Mouse (Mus musculus) C2C12 (cell line): ENCODE data around the gene Tmem8b. TPM values are rescaled to one million over a fixed set of nuclear protein-coding genes. Genes with fewer than 3 reads are reported as not detected.

Source experiments
- H3K27me3 ChIP-seq: one replicate; pipeline ENCODE4 v1.6.1; 2011; ENCODE audit not compliant: control insufficient read depth, insufficient read depth, insufficient read length
- H3K36me3 ChIP-seq: one replicate; pipeline ENCODE4 v1.6.1; 2011; ENCODE audit not compliant: control insufficient read depth, insufficient read depth
- H3K4me3 ChIP-seq: one replicate; pipeline ENCODE4 v1.5.1; 2011; ENCODE audit warnings: mild to moderate bottlenecking, control low read depth; ENCODE audit not compliant: poor library complexity, insufficient read depth, severe bottlenecking
- H3K79me2 ChIP-seq: one replicate; pipeline ENCODE4 v1.6.1; 2011; ENCODE audit not compliant: control insufficient read depth, insufficient read depth
- H3K79me3 ChIP-seq: one replicate; pipeline ENCODE4 v1.6.1; 2011; ENCODE audit warnings: low read depth, control low read depth
- H3ac ChIP-seq: one replicate; pipeline ENCODE3; 2011; ENCODE audit warnings: low read depth; ENCODE audit not compliant: control insufficient read depth, insufficient read length
- CEBPB ChIP-seq: IDR thresholded peaks from one replicate; pipeline ENCODE4 v1.6.1; 2011; ENCODE audit warnings: low read depth, mild to moderate bottlenecking, control low read depth, moderate library complexity
- CTCF ChIP-seq: IDR thresholded peaks from one replicate; pipeline ENCODE4 v1.5.1; 2011; ENCODE audit not compliant: control insufficient read depth, insufficient read depth, insufficient read length
- FOSL1 ChIP-seq: IDR thresholded peaks from one replicate; pipeline ENCODE4 v1.8.0; 2011; ENCODE audit warnings: mild to moderate bottlenecking, low read length; ENCODE audit not compliant: poor library complexity, insufficient read depth, severe bottlenecking
- MAX ChIP-seq: IDR thresholded peaks from one replicate; pipeline ENCODE4 v1.6.1; 2011; ENCODE audit warnings: mild to moderate bottlenecking, control low read depth
- MYOD1 ChIP-seq: IDR thresholded peaks from one replicate; pipeline ENCODE4 v1.6.1; 2011; ENCODE audit warnings: low read depth; ENCODE audit not compliant: control insufficient read depth, insufficient read length
- MYOG ChIP-seq: IDR thresholded peaks from one replicate; pipeline ENCODE4 v1.6.1; 2011; ENCODE audit not compliant: control insufficient read depth, insufficient read length; ENCODE audit errors: extremely low read depth
- USF1 ChIP-seq: IDR thresholded peaks from one replicate; pipeline ENCODE4 v1.6.1; 2011; ENCODE audit warnings: low read depth, mild to moderate bottlenecking, control low read depth, moderate library complexity
- polyA plus RNA-seq: library from polyadenylated mRNA; unstranded; fragments of >200 nt; fragmentation: generic; extraction: Trizol; gene quantifications from one replicate; pipeline ENCODE4 v1.2.1, GENCODE M21; 2012; ENCODE audit warnings: missing spikeins

Gene Tmem8b
- polyA plus RNA-seq, 1 experiment = 0.16 TPM

GRCm38 (mm10) chr4:43726995-43727394 is 58.2 kb downstream of the Tmem8b start, which contains the start of gene Hrct1:
Gene Hrct1 (plus strand): TSS chr4:43727188.
- Histone ChIP-seq H3K79me2 (no peaks in the 10 kb centered on the region), H3K36me3 (no peaks in the 10 kb centered on the region), H3K27me3 (no peaks in the 10 kb centered on the region), H3K79me3 (no peaks in the 10 kb centered on the region), H3ac (peak within 1 kb of the TSS; percentile 42), H3K4me3 (no peak within 1 kb of the TSS)
- TF ChIP-seq FOSL1 (no peak), USF1 (no peak), MYOD1 (no peak), CTCF (no peak), MAX (no peak), MYOG (no peak), CEBPB (no peak)

GRCm38 (mm10) chr4:43727718-43728575 is 59.2 kb downstream of the Tmem8b start:
- Histone ChIP-seq H3K79me3 (no peaks in the 10 kb centered on the region), H3K79me2 (no peaks in the 10 kb centered on the region), H3K4me3 (no peak overlapping the region), H3ac (peak overlapping the region; percentile 27), H3K27me3 (no peaks in the 10 kb centered on the region), H3K36me3 (no peaks in the 10 kb centered on the region)
- TF ChIP-seq MYOG (no peak), MYOD1 (peak; percentile 82), CEBPB (no peak), CTCF (no peak), USF1 (no peak), FOSL1 (no peak), MAX (peak; percentile 15)

GRCm38 (mm10) chr4:43728576-43728954 is 59.8 kb downstream of the Tmem8b start:
- H3K36me3 ChIP-seq = no peaks in the 10 kb centered on the region
- no peaks in the 10 kb centered on the region for H3K79me2 ChIP-seq
- H3ac ChIP-seq = peak overlapping the region; percentile 55
- H3K79me3 ChIP-seq = no peaks in the 10 kb centered on the region
- no peak overlapping the region for H3K4me3 ChIP-seq
- no peaks in the 10 kb centered on the region for H3K27me3 ChIP-seq
- TF ChIP-seq FOSL1 = peak; percentile 50
- TF ChIP-seq CTCF = no peak
- TF ChIP-seq MYOD1 = peak; percentile 90

GRCm38 (mm10) chr4:43729126-43729525 is 60.4 kb downstream of the Tmem8b start:
- TF ChIP-seq USF1 = no peak
- no peak for TF ChIP-seq FOSL1
- TF ChIP-seq CTCF = no peak
- TF ChIP-seq MAX = no peak
- no peak for TF ChIP-seq CEBPB
- TF ChIP-seq MYOG = no peak
- TF ChIP-seq MYOD1 = no peak
- H3K4me3 ChIP-seq = no peak overlapping the region
- no peaks in the 10 kb centered on the region for H3K27me3 ChIP-seq
- H3K79me3 ChIP-seq = no peaks in the 10 kb centered on the region
- H3K36me3 ChIP-seq = no peaks in the 10 kb centered on the region
- H3ac ChIP-seq = peak overlapping the region; percentile 55
- no peaks in the 10 kb centered on the region for H3K79me2 ChIP-seq

- Histone ChIP-seq H3K27me3 (no peaks in the 10 kb centered on the region), H3K79me3 (no peaks in the 10 kb centered on the region), H3K4me3 (no peak within 1 kb of the TSS), H3K79me2 (no peaks in the 10 kb centered on the region), H3ac (peak within 1 kb of the TSS; percentile 55), H3K36me3 (no peaks in the 10 kb centered on the region)
- TF ChIP-seq CEBPB (no peak), MYOG (no peak), MAX (no peak), USF1 (no peak), CTCF (no peak), MYOD1 (no peak)
These were observed 61.2 kb downstream of the Tmem8b start, which contains the start of gene Spaar for GRCm38 (mm10) chr4:43729794-43730550. Gene Spaar (plus strand): TSS chr4:43730034.
